Mouse (Mus musculus): ENCODE measurements around the gene Mpig6b.

Mpig6b gene

DNA sequence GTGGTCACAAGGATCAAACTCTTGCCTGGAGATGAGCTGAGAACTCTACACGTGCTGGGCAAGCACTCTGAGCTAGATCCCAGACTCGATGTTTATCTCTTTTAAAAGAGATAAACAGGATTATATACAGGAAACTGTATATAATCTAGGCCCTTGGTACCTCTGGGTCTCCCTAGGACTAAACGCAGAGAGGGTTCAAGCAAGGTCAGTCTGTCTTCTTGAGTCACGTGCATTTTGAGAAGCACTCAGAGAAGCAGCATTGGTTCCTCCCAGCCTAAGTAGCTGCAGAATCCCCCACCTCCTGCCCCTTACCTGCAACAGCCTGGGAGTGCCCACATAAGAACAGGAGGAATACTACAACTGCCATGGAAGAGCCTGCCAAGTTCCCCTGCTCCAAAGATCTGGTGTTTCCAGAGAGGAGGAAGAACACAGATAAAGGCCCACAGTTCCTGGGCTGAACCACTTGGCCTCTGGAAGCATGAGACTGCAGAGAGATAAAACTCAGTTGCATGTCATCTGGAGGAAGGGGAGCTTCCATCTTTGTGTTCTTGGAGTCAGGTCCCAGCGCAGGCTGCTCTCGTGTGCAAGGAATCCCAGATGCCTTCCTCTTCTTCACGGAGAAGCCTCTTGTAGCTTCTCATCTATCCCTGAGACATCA lies 19.4 kb upstream of the Mpig6b start, which contains the start of gene Ly6g6f:
Ly6g6f (minus strand) TSS at position 403 of the 658 bp plus-strand sequence.
- DNase-seq, result no peak

DNA sequence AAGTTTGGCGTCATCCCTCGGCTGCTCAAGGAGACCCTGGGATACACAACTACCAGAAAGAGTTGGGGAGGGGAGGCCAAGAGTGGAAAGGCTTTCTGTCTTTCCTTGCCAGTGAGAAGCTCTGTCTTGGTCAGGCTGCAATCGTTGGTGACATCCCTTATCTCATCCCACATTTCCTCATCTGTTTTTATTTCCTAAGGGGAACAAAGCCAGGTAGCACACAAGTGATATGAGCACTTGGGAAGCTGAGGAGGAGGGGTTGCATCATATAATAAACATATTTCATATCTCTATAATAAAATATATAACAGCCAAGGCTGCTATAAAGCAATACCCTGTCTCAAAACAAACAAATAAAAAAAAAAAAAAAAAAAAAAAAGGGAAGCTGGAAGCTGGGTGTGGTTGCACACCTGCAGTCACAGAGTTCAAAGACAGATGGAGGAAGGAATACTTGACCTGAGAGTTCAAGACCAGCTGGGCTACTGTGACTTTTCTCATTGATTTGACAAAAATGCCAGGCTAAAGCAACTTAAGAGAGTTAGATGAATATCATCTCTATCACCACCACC lies 18.0 kb upstream of the Mpig6b start:
- no peak for DNase-seq

DNA sequence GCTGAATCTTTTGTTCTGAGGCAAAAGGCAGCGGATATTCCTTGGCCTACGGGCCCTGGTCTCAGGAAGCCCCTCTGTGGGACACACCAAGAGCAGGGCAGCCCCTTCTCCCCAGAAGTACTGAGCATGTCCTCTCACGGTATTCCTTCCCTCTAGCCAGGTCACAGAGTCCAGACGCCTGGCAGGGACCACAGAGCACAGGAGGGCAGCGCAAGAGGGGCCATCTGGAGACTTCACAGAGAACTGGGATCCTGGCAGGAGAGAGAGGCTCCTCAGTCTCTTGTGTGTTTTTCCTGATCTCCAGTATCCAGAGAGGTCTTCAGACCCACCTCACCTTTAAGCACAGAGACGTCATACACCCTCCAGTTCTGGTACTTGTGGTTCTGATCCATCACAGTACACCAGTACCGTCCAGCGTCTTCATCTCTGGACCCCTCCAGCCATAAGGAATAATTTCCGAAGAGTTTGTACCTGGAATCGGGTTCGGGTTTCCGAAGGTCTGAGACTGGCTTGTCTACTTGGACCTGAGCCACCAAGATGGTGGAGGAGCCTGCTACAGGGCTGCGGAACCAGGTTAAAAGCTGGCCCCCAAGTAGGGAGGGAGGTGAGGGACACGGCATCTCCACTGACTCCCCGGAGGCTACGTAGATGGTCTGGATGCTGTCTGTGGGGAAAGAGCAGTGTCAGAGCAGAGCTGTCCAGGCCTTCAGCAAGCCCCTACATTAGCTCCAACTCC lies 17.0 kb upstream of the Mpig6b start:
- DNase-seq, result no peak

- no peak for DNase-seq
Observed at GRCm38 (mm10) chr17:35080710-35081109, 14.7 kb upstream of the Mpig6b start.

DNA sequence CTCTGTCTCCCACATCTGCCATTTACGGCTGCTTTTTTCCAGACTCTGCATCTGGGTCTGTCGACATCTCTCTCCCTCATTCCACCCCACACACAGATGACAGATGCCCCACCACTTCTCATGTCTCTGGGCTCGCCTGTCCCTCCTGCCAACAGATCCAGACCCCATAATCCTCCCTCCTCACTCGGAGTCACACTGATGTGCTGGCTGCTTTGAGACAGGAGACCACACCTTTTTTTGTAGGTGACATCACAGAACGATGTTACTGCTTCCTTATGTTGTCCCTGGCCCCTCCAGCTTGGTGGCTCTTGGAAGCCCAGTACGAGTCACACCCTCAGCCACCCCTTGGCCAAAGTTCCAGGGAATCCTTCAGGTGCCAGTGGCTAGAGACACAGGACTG lies 14.3 kb upstream of the Mpig6b start:
- no peak for DNase-seq

- DNase-seq, result no peak
Observed at GRCm38 (mm10) chr17:35079778-35080177, 13.8 kb upstream of the Mpig6b start.

GRCm38 (mm10) chr17:35077786-35078233 lies 11.8 kb upstream of the Mpig6b start, which contains the start of gene Ly6g6d:
Gene Ly6g6d (minus strand): TSS chr17:35078065.
- peak; percentile 74 to 79 for DNase-seq

DNA sequence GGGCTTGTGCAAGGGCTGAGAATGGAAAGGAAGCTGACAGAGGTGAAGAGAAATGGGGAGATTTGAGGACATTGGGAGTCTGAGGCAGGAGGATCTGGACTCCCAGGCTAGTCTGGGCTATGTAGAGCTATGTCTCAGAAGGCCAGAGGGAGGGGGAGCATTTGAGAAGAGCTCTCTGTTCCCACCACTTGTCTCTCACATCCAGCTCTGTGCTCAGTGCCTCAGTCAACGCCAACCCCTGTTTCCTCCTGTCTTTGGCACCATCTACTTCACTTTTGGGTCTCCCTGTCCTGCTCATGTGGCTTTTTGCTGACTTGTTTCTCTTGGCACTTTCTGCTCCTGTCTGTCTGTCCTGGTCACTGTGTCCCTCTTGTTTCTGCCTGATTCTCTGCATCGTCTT lies 11.3 kb upstream of the Mpig6b start:
- peak in 1 of 2 experiments; percentile 3 for DNase-seq

GRCm38 (mm10) chr17:35076507-35077176 lies 10.7 kb upstream of the Mpig6b start, which contains the start of gene Ly6g6e:
Gene Ly6g6e (plus strand): TSS chr17:35076902.
- DNase-seq, result no peak

DNA sequence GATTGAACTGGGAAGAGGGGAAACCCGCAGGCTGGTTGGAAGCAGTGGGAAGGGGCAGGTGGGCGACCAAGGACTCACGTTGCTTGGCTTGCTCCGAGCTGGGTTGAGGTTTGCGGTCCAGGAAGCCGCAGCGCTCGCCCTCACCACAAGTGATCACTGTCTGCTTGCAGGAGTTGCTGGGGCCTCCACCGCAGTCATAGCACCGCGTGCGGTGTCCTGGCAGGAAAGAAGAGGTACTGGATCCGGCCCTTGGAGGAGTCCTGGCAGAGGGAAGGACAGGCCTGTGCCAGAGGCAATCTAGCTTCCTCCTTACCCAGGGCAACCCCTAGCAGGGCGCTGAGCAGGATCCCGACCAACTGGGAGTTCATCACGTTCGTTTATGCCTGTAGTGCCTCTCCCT lies 8.1 kb upstream of the Mpig6b start:
- DNase-seq, result no peak

GRCm38 (mm10) chr17:35071454-35071853 lies 5.5 kb upstream of the Mpig6b start:
- DNase-seq, result no peak

DNA sequence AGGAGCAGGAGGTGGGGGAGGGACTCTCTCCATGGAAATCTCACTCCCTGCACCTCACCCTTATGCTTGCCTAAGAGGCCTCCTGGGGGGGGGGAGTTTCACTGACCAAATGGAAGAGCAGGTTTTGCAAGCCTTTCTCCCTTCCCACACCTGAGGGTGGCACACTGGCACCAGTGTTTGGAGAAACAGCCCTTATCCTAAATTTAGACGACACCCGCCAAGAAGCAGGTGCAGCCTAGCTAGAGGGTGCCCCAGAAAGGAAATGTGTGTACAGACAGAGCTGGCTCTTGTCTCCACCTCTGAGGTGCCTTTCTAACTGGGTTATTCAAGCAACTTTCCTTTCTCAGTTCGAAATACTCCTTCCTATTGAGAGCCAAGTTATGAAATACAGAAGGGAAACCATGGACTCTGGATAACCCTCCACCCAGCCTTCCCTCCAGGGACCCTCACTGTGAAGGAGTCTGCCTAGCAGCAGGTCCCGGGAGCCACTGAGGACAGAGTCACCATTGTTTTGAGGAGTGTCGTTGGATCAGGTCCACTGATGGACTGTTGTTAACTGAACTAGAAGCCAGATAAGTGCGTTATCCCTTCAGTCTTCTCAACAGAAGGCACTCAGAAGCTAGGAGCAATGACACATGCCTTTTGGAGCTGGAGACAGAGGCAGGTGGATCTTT lies 4.7 kb upstream of the Mpig6b start:
- DNase-seq, result peak; percentile 69 to 78

DNA sequence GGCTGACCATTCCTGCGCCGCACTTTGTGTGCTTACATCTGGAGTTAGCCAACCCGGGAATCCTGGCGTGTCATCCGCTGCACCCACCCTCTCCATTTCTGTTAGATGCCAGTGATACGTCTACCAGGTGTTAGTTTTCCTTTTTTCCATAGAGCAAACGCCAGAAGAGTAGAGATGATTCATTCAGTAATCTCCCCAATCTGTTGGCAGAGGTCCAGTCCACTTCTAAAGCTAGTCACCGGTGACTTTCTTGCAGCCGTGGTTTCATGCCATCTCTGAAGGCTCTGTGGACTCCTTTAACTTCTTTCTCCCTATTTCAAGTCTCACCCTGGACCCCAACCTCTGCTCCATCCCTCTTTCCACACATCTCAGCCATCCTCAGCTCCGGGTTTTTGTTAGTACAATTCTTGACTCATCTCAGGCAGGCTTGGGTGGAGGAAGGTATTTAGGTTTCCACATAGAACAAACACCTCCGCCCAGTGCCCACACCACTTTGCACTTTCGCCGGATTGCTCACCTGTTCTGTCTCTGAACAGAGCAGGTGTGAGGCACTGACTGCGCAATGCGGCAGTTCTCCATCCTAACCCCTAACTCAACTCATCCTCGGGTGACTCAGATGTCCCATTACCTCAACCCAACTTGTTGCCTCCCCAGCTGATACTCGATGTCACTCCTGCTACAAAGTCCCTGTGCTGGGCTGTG lies 2.4 kb upstream of the Mpig6b start:
- peak in 1 of 2 experiments; percentile 59 for DNase-seq

DNA sequence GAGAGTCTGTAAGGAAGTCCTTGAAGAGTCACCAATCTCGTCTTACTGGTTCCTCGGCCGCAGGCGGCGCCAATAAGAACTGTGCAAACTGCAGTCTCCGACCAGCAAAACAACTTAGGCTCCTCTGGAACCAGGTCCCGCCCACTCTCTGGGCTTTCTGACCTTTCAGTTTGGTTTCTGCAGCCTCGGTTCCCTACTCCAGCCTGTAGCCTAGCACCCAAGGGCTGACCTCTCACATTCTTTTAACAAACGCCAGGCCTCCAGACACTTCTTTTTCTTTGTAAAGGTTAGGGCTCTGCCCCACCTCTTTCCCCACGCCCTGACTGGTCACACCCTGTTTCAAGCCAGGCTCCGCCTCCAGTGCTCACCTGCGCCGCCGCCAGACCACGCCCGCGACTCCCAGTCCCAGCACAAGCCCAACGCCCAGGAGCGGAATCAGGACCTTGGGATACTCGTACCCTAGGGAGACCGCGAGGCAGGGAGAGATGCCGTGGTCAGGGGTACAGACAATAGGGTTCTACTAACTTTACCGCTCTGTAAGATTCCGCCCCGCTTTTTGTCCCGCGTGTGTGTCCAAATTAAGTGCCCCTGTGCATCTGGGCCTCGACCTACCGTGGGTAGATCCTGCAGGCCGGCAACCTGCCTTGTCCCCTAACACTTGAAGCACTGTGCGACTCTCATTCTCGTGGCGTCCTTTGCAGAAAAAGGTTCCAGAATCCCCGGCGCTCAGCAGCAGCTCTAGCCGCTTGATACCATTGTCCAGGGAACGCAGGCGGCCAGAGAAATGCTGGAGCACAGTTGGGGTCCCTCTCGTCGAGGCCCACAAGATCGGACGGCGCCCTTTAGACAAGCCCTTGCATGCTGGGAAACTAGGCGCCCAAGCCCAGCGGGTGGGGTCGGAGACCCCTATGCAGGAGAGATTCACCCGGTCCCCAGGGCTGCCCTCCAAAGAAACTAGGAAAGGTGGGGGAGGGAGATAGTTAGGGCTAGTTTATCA lies 735 bp downstream of the Mpig6b start, which contains the start of gene Ly6g6c:
Ly6g6c (plus strand) TSS at position 438 of the 997 bp plus-strand sequence.
- DNase-seq, result peak; percentile 89 to 93

- no peak for DNase-seq
Observed at GRCm38 (mm10) chr17:35064378-35064877, 1.6 kb downstream of the Mpig6b start.

DNA sequence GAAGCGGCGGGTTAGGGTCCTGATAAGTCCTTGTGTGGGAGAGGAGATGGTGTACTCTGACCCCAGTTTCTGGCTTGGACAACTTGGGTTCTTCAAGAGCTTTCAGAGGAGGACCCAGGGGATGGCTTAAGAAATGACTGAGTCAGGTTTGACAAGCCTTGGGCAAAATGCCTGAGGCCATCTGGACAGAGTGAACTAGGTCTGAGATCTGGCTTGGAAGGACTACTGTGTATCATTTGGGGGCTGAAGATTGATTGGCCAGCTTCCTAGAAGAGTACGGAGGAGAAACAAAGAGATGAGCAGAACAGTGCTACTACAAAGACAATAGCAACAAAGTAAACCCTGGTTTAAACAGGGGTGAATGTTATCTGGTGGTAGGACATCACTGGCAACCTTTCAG lies 2.5 kb downstream of the Mpig6b start:
- DNase-seq, result no peak

- no peak for DNase-seq
Observed at GRCm38 (mm10) chr17:35061299-35061698, 4.7 kb downstream of the Mpig6b start.

GRCm38 (mm10) chr17:35060737-35061297 lies 5.2 kb downstream of the Mpig6b start:
- peak; percentile 53 to 62 for DNase-seq

DNA sequence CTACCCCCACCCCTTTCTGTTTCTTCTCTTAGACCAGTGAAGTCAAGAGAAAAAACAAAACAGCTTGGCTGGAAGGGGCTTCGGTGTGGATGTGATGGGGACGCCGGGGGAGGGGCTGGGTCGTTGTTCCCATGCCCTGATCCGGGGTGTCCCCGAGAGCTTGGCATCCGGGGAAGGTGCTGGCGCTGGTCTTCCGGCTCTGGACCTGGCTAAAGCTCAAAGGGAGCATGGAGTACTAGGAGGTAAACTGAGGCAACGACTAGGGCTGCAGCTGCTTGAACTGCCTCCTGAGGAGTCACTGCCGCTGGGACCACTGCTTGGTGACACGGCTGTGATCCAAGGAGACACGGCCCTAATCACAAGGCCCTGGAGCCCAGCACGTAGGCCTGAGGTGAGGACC lies 5.9 kb downstream of the Mpig6b start:
- DNase-seq, result no peak

All from lung, adult 18-20 months (tissue).